Mouse (Mus musculus): ENCODE data around the gene Abcc9.

DNA sequence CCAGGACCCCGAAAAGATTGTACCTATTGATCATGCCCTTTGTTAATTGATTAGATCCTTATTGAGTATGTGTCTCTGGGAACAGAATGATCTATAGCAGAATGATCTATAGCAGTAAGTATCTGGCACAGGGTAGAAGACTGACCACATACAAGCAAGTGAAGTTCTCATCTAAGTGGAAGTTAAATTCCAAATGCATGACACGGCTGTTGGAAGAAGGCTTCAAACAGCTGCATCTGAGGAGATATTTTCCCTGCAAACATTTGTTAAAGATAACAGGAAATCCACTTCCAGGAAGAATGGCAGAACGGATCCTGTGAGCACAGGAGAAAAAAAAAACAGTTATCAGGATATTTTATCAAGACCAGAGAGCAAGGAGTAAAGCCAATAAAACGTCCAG, 158.5 kb downstream of the Abcc9 start:
- TF ChIP-seq MYOG (IDR thresholded peaks at IDR 0.05; ENCODE audit: control insufficient read depth in 1 of 3, insufficient read depth in 1 of 3, insufficient read length in 2 of 3, low read depth in 2 of 3) (no peak), POLR2A (IDR thresholded peaks at IDR 0.05; ENCODE audit: insufficient read length, low read depth) (no peak), SRF (IDR thresholded peaks at IDR 0.05; ENCODE audit: control insufficient read depth, insufficient read length, low read depth) (no peak)
